Mouse (Mus musculus): ENCODE data around the gene Eri2. TPM values are rescaled to one million over a fixed set of nuclear protein-coding genes. Genes with fewer than 3 reads are reported as not detected.
A peak's percentile ranks its signal among the peaks of the same experiment; 100 is the strongest.

The Eri2 gene
- total and polyA plus RNA-seq, 2 experiments from 2014 or later: 8.2 to 8.7 TPM

GRCm38 (mm10) chr7:119720947-119721310, 72.9 kb downstream of the Eri2 start:
- Histone ChIP-seq H3K4me2 (ENCODE audit: low read depth, low read length) (peak overlapping the region; percentile 82), H3K9ac (replicated peaks; ENCODE audit: low read length) (peak overlapping the region; percentile 86), H3K4me3 (ENCODE audit: low read length) (peak overlapping the region; percentile 87), H3K9me3 (ENCODE audit: low read length) (no peaks in the 10 kb centered on the region), H3K27me3 (ENCODE audit: insufficient read depth, low read length) (no peaks in the 10 kb centered on the region), H3K4me1 (ENCODE audit: insufficient read depth, low read length) (no peaks in the 10 kb centered on the region), H3K36me3 (ENCODE audit: insufficient read depth, low read length) (peaks cover 20% of the 10 kb centered on the region), H3K27ac (peak overlapping the region; percentile 89)
- WGBS: 11% methylated on average over 8 of the region's 8 CpGs
- DNase-seq (ENCODE audit: low spot score) (no peak), ATAC-seq (peak; percentile 61)
- no peak for TF ChIP-seq CTCF (IDR thresholded peaks at IDR 0.05; ENCODE audit: low read depth)

DNA sequence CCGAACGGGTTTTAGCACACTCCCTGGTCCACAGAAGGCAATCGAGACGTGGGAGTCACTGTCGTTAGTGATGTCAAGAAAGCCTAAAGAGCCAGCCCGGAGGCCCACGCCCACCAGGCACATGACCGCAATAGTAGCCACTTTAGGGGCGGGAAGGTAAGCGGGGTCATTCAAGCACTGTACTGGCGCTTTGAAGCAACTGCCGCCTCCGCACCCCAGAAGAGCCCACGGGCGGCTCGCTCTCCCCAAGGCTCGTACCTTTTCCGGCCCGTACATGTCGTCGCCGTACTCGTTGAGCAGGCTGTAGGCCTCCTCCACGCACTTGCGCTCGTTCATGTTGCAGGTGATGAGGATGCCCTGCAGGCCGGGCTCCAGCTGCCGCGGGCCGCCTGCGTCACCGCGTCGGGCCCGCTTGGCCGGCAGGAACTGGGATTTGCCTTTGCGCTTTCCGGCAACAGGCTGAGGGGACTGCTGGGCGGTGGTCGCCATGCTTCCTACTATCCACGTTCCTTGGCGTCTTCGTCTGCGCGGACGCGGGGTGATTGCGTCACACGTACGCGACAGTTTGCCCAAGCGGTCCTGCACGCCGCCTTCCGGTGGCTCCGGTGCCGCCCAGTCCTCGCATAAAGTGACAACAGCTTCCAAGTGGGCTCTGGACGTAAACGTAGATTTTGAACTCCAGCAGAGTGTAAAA, 73.5 kb downstream of the Eri2 start, which contains the start of gene Thumpd1:
Thumpd1 (minus strand) TSS at position 546 of the 694 bp plus-strand sequence.
- 1% methylated on average over 60 of the region's 60 CpGs for WGBS
- H3K4me1 ChIP-seq (ENCODE audit: insufficient read depth, low read length): no peaks in the 10 kb centered on the region
- H3K9ac ChIP-seq (replicated peaks; ENCODE audit: low read length): peak within 1 kb of the TSS; percentile 86
- H3K9me3 ChIP-seq (ENCODE audit: low read length): no peaks in the 10 kb centered on the region
- TF ChIP-seq CTCF (IDR thresholded peaks at IDR 0.05; ENCODE audit: low read depth): peak; percentile 90
- H3K4me3 ChIP-seq (ENCODE audit: low read length): peak within 1 kb of the TSS; percentile 87
- peak within 1 kb of the TSS; percentile 89 for H3K27ac ChIP-seq
- peaks cover 25% of the 10 kb centered on the region for H3K36me3 ChIP-seq (ENCODE audit: insufficient read depth, low read length)
- peak within 1 kb of the TSS; percentile 82 for H3K4me2 ChIP-seq (ENCODE audit: low read depth, low read length)
- ATAC-seq (peak; percentile 97), DNase-seq (ENCODE audit: low spot score) (peak; percentile 98)
- H3K27me3 ChIP-seq (ENCODE audit: insufficient read depth, low read length): no peaks in the 10 kb centered on the region

Other genes with a start within 250 kb of the Eri2 start
- gene Acsm2, start 239.7 kb downstream of the Eri2 start, total RNA-seq (2014; rRNA removed): 0.05 TPM in 1 of 2 replicates, not detected in the other
- gene Acsm2, start 239.7 kb downstream of the Eri2 start, polyA plus RNA-seq (2015; fragmentation: Nextera tagmentation; extraction: Ambion mirVana): 0.09 TPM in 1 of 2 replicates, not detected in the other
- gene Acsm1, start 187.0 kb downstream of the Eri2 start, total RNA-seq (2014; rRNA removed): not detected in 2 replicates
- gene Acsm1, start 187.0 kb downstream of the Eri2 start, polyA plus RNA-seq (2015; fragmentation: Nextera tagmentation; extraction: Ambion mirVana): not detected in 2 replicates
- not detected in 2 replicates for gene Acsm4, start 104.0 kb downstream of the Eri2 start, total RNA-seq (2014; rRNA removed)
- not detected in 2 replicates for gene Acsm4, start 104.0 kb downstream of the Eri2 start, polyA plus RNA-seq (2015; fragmentation: Nextera tagmentation; extraction: Ambion mirVana)
- gene Thumpd1, start 73.3 kb downstream of the Eri2 start, total RNA-seq (2014; rRNA removed): 24.4 and 29.0 TPM in 2 replicates
- 64.2 and 65.2 TPM in 2 replicates for gene Thumpd1, start 73.3 kb downstream of the Eri2 start, polyA plus RNA-seq (2015; fragmentation: Nextera tagmentation; extraction: Ambion mirVana)
- not detected in 2 replicates for gene Acsm3, start 33.1 kb downstream of the Eri2 start, total RNA-seq (2014; rRNA removed)
- 0.09 TPM in 1 of 2 replicates, not detected in the other for gene Acsm3, start 33.1 kb downstream of the Eri2 start, polyA plus RNA-seq (2015; fragmentation: Nextera tagmentation; extraction: Ambion mirVana)
- gene Rexo5, start 52 bp downstream of the Eri2 start, total RNA-seq (2014; rRNA removed): 3.9 and 4.4 TPM in 2 replicates
- 6.8 and 7.9 TPM in 2 replicates for gene Rexo5, start 52 bp downstream of the Eri2 start, polyA plus RNA-seq (2015; fragmentation: Nextera tagmentation; extraction: Ambion mirVana)
- 7.8 and 9.0 TPM in 2 replicates for gene Lyrm1, start 101.8 kb upstream of the Eri2 start, total RNA-seq (2014; rRNA removed)
- 21.9 and 24.8 TPM in 2 replicates for gene Lyrm1, start 101.8 kb upstream of the Eri2 start, polyA plus RNA-seq (2015; fragmentation: Nextera tagmentation; extraction: Ambion mirVana)
- 11.5 and 14.7 TPM in 2 replicates for gene Dcun1d3, start 102.2 kb upstream of the Eri2 start, total RNA-seq (2014; rRNA removed)
- gene Dcun1d3, start 102.2 kb upstream of the Eri2 start, polyA plus RNA-seq (2015; fragmentation: Nextera tagmentation; extraction: Ambion mirVana): 8.5 and 9.2 TPM in 2 replicates